Mouse (Mus musculus) embryo, embryonic 11.5 days (tissue): Measurements from ENCODE around the gene Hrh1.

Experiments used
- DNase-seq: peaks from one replicate; pipeline ENCODE4 v3.0.0-alpha.2; 2012; ENCODE audit warnings: low read depth, low spot score

The Hrh1 gene

GRCm38 (mm10) chr6:114406634-114407033 lies 8.9 kb downstream of the Hrh1 start:
- no peak for DNase-seq

GRCm38 (mm10) chr6:114407049-114407448 lies 9.3 kb downstream of the Hrh1 start:
- no peak for DNase-seq

GRCm38 (mm10) chr6:114408278-114408677 lies 10.5 kb downstream of the Hrh1 start:
- no peak for DNase-seq

GRCm38 (mm10) chr6:114411913-114412312 lies 14.2 kb downstream of the Hrh1 start:
- DNase-seq: no peak

- no peak for DNase-seq
These were observed 16.8 kb downstream of the Hrh1 start for GRCm38 (mm10) chr6:114414510-114414909.

- no peak for DNase-seq
These were observed 20.3 kb downstream of the Hrh1 start for GRCm38 (mm10) chr6:114418037-114418436.

- DNase-seq: no peak
These were observed 23.3 kb downstream of the Hrh1 start for GRCm38 (mm10) chr6:114421061-114421460.

GRCm38 (mm10) chr6:114423051-114423676 lies 25.4 kb downstream of the Hrh1 start:
- no peak for DNase-seq

GRCm38 (mm10) chr6:114425343-114425742 lies 27.6 kb downstream of the Hrh1 start:
- DNase-seq: no peak

- DNase-seq: no peak
These were observed 29.9 kb downstream of the Hrh1 start for GRCm38 (mm10) chr6:114427641-114428040.

GRCm38 (mm10) chr6:114428831-114429230 lies 31.1 kb downstream of the Hrh1 start:
- DNase-seq: no peak

GRCm38 (mm10) chr6:114432591-114432990 lies 34.9 kb downstream of the Hrh1 start:
- DNase-seq: no peak

- no peak for DNase-seq
These were observed 36.8 kb downstream of the Hrh1 start for GRCm38 (mm10) chr6:114434524-114434923.

GRCm38 (mm10) chr6:114440302-114440701 lies 42.6 kb downstream of the Hrh1 start:
- no peak for DNase-seq

- DNase-seq: no peak
These were observed 43.2 kb downstream of the Hrh1 start for GRCm38 (mm10) chr6:114440788-114441453.

- DNase-seq: no peak
These were observed 46.6 kb downstream of the Hrh1 start for GRCm38 (mm10) chr6:114444247-114444844.

- no peak for DNase-seq
These were observed 47.2 kb downstream of the Hrh1 start for GRCm38 (mm10) chr6:114444976-114445375.

GRCm38 (mm10) chr6:114448888-114449287 lies 51.2 kb downstream of the Hrh1 start:
- DNase-seq: no peak

- DNase-seq: no peak
These were observed 57.5 kb downstream of the Hrh1 start for GRCm38 (mm10) chr6:114455267-114455666.

- no peak for DNase-seq
These were observed 58.7 kb downstream of the Hrh1 start for GRCm38 (mm10) chr6:114456255-114457042.

- no peak for DNase-seq
These were observed 59.6 kb downstream of the Hrh1 start for GRCm38 (mm10) chr6:114457299-114457698.

- DNase-seq: no peak
These were observed 60.5 kb downstream of the Hrh1 start for GRCm38 (mm10) chr6:114458191-114458590.
